Mouse (Mus musculus): Measurements from ENCODE around the gene Inpp5k. TPM values are rescaled to one million over a fixed set of nuclear protein-coding genes. Genes with fewer than 3 reads are reported as not detected.
A peak's percentile ranks its signal among the peaks of the same experiment; 100 is the strongest.

The Inpp5k gene
- polyA plus RNA-seq, 1 experiment from 2014 or later = 18.6 TPM

GRCm38 (mm10) chr11:75621426-75621825 is 9.4 kb upstream of the Inpp5k start:
- 92% methylated on average over 2 of the region's 2 CpGs for WGBS
- no peak overlapping the region for H3K4me3 ChIP-seq (replicated peaks)
- no peak overlapping the region for H3K4me2 ChIP-seq
- ATAC-seq (ENCODE audit: insufficient number of reproducible peaks, insufficient read depth, low FRiP score, low TSS enrichment, low read depth) = no peak
- H3K27me3 ChIP-seq = no peaks in the 10 kb centered on the region
- no peaks in the 10 kb centered on the region for H3K9me3 ChIP-seq
- H3K36me3 ChIP-seq = peaks cover 83% of the 10 kb centered on the region
- no peaks in the 10 kb centered on the region for H3K4me1 ChIP-seq (replicated peaks)
- H3K9ac ChIP-seq (replicated peaks) = no peak overlapping the region
- H3K27ac ChIP-seq = no peak overlapping the region

- WGBS = 85% methylated on average over 2 of the region's 2 CpGs
- Histone ChIP-seq H3K9ac (replicated peaks) (no peak overlapping the region), H3K4me2 (no peak overlapping the region), H3K9me3 (no peaks in the 10 kb centered on the region), H3K36me3 (peaks cover 85% of the 10 kb centered on the region), H3K4me3 (replicated peaks) (no peak overlapping the region), H3K4me1 (replicated peaks) (no peaks in the 10 kb centered on the region), H3K27ac (no peak overlapping the region), H3K27me3 (no peaks in the 10 kb centered on the region)
- no peak for ATAC-seq (ENCODE audit: insufficient number of reproducible peaks, insufficient read depth, low FRiP score, low TSS enrichment, low read depth)
These were observed 8.0 kb upstream of the Inpp5k start for GRCm38 (mm10) chr11:75622588-75623329.

- Histone ChIP-seq H3K4me3 (replicated peaks) (no peak overlapping the region), H3K36me3 (peaks cover 82% of the 10 kb centered on the region), H3K9me3 (no peaks in the 10 kb centered on the region), H3K4me1 (replicated peaks) (no peaks in the 10 kb centered on the region), H3K27me3 (no peaks in the 10 kb centered on the region), H3K27ac (no peak overlapping the region), H3K9ac (replicated peaks) (no peak overlapping the region), H3K4me2 (no peak overlapping the region)
- 71% methylated on average over 2 of the region's 2 CpGs for WGBS
- ATAC-seq (ENCODE audit: insufficient number of reproducible peaks, insufficient read depth, low FRiP score, low TSS enrichment, low read depth) = no peak
These were observed 6.7 kb upstream of the Inpp5k start for GRCm38 (mm10) chr11:75624102-75624554.

GRCm38 (mm10) chr11:75625820-75626219 is 5.0 kb upstream of the Inpp5k start:
- Histone ChIP-seq H3K27ac (no peak overlapping the region), H3K4me1 (replicated peaks) (peaks cover 8% of the 10 kb centered on the region; the same call in 1 of the 2 replicates), H3K36me3 (peaks cover 65% of the 10 kb centered on the region), H3K4me3 (replicated peaks) (no peak overlapping the region), H3K4me2 (no peak overlapping the region), H3K9ac (replicated peaks) (no peak overlapping the region), H3K27me3 (no peaks in the 10 kb centered on the region), H3K9me3 (no peaks in the 10 kb centered on the region)
- 92% methylated on average over 4 of the region's 4 CpGs for WGBS
- ATAC-seq (ENCODE audit: insufficient number of reproducible peaks, insufficient read depth, low FRiP score, low TSS enrichment, low read depth) = no peak

GRCm38 (mm10) chr11:75630098-75630497 is 690 bp upstream of the Inpp5k start:
- no peak for ATAC-seq (ENCODE audit: insufficient number of reproducible peaks, insufficient read depth, low FRiP score, low TSS enrichment, low read depth)
- 22% methylated on average over 5 of the region's 5 CpGs for WGBS
- Histone ChIP-seq H3K9ac (replicated peaks) (peak overlapping the region; percentile 64; the same call in 1 of the 2 replicates), H3K4me1 (replicated peaks) (peaks cover 20% of the 10 kb centered on the region; the same call in 1 of the 2 replicates), H3K4me2 (peak overlapping the region; percentile 81), H3K4me3 (replicated peaks) (peak overlapping the region; percentile 70), H3K36me3 (peaks cover 32% of the 10 kb centered on the region), H3K9me3 (no peaks in the 10 kb centered on the region), H3K27ac (peak overlapping the region; percentile 78), H3K27me3 (no peaks in the 10 kb centered on the region)

GRCm38 (mm10) chr11:75631561-75632225 is 905 bp downstream of the Inpp5k start:
- no peaks in the 10 kb centered on the region for H3K27me3 ChIP-seq
- peak overlapping the region; percentile 57 for H3K9ac ChIP-seq (replicated peaks)
- H3K4me2 ChIP-seq = peak overlapping the region; percentile 81
- no peak for ATAC-seq (ENCODE audit: insufficient number of reproducible peaks, insufficient read depth, low FRiP score, low TSS enrichment, low read depth)
- H3K36me3 ChIP-seq = peaks cover 19% of the 10 kb centered on the region
- H3K9me3 ChIP-seq = no peaks in the 10 kb centered on the region
- peak overlapping the region; percentile 70 for H3K4me3 ChIP-seq (replicated peaks)
- H3K27ac ChIP-seq = no peak overlapping the region
- peaks cover 20% of the 10 kb centered on the region for H3K4me1 ChIP-seq (replicated peaks)
- WGBS = 14% methylated on average over 13 of the region's 13 CpGs

GRCm38 (mm10) chr11:75632921-75633320 is 2.1 kb downstream of the Inpp5k start:
- Histone ChIP-seq H3K27me3 (no peaks in the 10 kb centered on the region), H3K9ac (replicated peaks) (no peak overlapping the region), H3K4me1 (replicated peaks) (peaks cover 20% of the 10 kb centered on the region), H3K4me3 (replicated peaks) (no peak overlapping the region), H3K36me3 (peaks cover 17% of the 10 kb centered on the region), H3K9me3 (no peaks in the 10 kb centered on the region), H3K27ac (no peak overlapping the region), H3K4me2 (no peak overlapping the region)
- 90% methylated on average over 5 of the region's 5 CpGs for WGBS
- no peak for ATAC-seq (ENCODE audit: insufficient number of reproducible peaks, insufficient read depth, low FRiP score, low TSS enrichment, low read depth)

- peaks cover 20% of the 10 kb centered on the region for H3K36me3 ChIP-seq
- peaks cover 16% of the 10 kb centered on the region for H3K4me1 ChIP-seq (replicated peaks)
- no peak overlapping the region for H3K9ac ChIP-seq (replicated peaks)
- no peaks in the 10 kb centered on the region for H3K27me3 ChIP-seq
- no peaks in the 10 kb centered on the region for H3K9me3 ChIP-seq
- no peak for ATAC-seq (ENCODE audit: insufficient number of reproducible peaks, insufficient read depth, low FRiP score, low TSS enrichment, low read depth)
- no peak overlapping the region for H3K27ac ChIP-seq
- no peak overlapping the region for H3K4me2 ChIP-seq
- H3K4me3 ChIP-seq (replicated peaks) = no peak overlapping the region
- WGBS = 77% methylated on average over 3 of the region's 3 CpGs
These were observed 4.0 kb downstream of the Inpp5k start for GRCm38 (mm10) chr11:75634801-75635200.

GRCm38 (mm10) chr11:75635315-75635714 is 4.5 kb downstream of the Inpp5k start:
- Histone ChIP-seq H3K4me2 (no peak overlapping the region), H3K27me3 (no peaks in the 10 kb centered on the region), H3K4me3 (replicated peaks) (no peak overlapping the region), H3K4me1 (replicated peaks) (peaks cover 12% of the 10 kb centered on the region), H3K9ac (replicated peaks) (no peak overlapping the region), H3K36me3 (peaks cover 22% of the 10 kb centered on the region), H3K9me3 (no peaks in the 10 kb centered on the region), H3K27ac (0 out of 2 replicates have a peak overlapping the region, but pooled peaks have one; percentile 12)
- 60% methylated on average over 11 of the region's 11 CpGs for WGBS
- no peak for ATAC-seq (ENCODE audit: insufficient number of reproducible peaks, insufficient read depth, low FRiP score, low TSS enrichment, low read depth)

GRCm38 (mm10) chr11:75643323-75643722 is 12.5 kb downstream of the Inpp5k start:
- Histone ChIP-seq H3K4me1 (replicated peaks) (no peaks in the 10 kb centered on the region), H3K36me3 (peaks cover 15% of the 10 kb centered on the region; the same call in 1 of the 2 replicates), H3K27me3 (no peaks in the 10 kb centered on the region), H3K4me2 (no peak overlapping the region), H3K9ac (replicated peaks) (no peak overlapping the region), H3K4me3 (replicated peaks) (no peak overlapping the region), H3K9me3 (no peaks in the 10 kb centered on the region), H3K27ac (no peak overlapping the region)
- WGBS = 74% methylated on average over 5 of the region's 5 CpGs
- no peak for ATAC-seq (ENCODE audit: insufficient number of reproducible peaks, insufficient read depth, low FRiP score, low TSS enrichment, low read depth)

- ATAC-seq (ENCODE audit: insufficient number of reproducible peaks, insufficient read depth, low FRiP score, low TSS enrichment, low read depth) = no peak
- WGBS = 82% methylated on average over 9 of the region's 9 CpGs
- H3K9ac ChIP-seq (replicated peaks) = no peak overlapping the region
- no peak overlapping the region for H3K4me3 ChIP-seq (replicated peaks)
- peaks cover 10% of the 10 kb centered on the region; the same call in 1 of the 2 replicates for H3K36me3 ChIP-seq
- H3K9me3 ChIP-seq = no peaks in the 10 kb centered on the region
- no peaks in the 10 kb centered on the region for H3K4me1 ChIP-seq (replicated peaks)
- H3K4me2 ChIP-seq = no peak overlapping the region
- no peaks in the 10 kb centered on the region for H3K27me3 ChIP-seq
- H3K27ac ChIP-seq = no peak overlapping the region
These were observed 13.9 kb downstream of the Inpp5k start for GRCm38 (mm10) chr11:75644684-75645083.

Data from limb, embryonic 12.5 days (tissue).